In genomic region chr3:83303876-83304275, GRCm38 (mm10) we compare ENCODE assay signal across 12 mouse cellular contexts.
A peak's percentile ranks its signal among the peaks of the same experiment; 100 is the strongest.
DNase-seq lines count a peak whose midpoint lies in the region; ATAC-seq and TF ChIP-seq lines count a peak whose summit lies in the region.
"Had no signal": no experiment of that assay in that cellular context is flagged by ENCODE, and none has a peak within 500 bp of the region (broad histone marks: within the 10 kb centered on the region; RNA-seq: fewer than 3 reads in every experiment).

No protein-coding gene starts in this region.

- H3K4me3 ChIP-seq in kidney, postnatal 0 days (replicated peaks; ENCODE audit: low read depth, low read length): no peak overlapping the region
- H3K4me3 ChIP-seq: neural tube, embryonic 13.5 days had no signal

- H3K4me1 ChIP-seq in kidney, postnatal 0 days (replicated peaks; ENCODE audit: insufficient read depth, low read length): no peaks in the 10 kb centered on the region
- H3K4me1 ChIP-seq: neural tube, embryonic 13.5 days had no signal

- no peaks in the 10 kb centered on the region for H3K27me3 ChIP-seq in kidney, postnatal 0 days (ENCODE audit: insufficient read depth, low read length)
- H3K27me3 ChIP-seq: neural tube, embryonic 13.5 days had no signal

- TF ChIP-seq CTCF in kidney, postnatal 0 days (IDR thresholded peaks at IDR 0.05; ENCODE audit: low read depth): peak; percentile 75

- no peak overlapping the region for H3K4me2 ChIP-seq in kidney, postnatal 0 days (ENCODE audit: low read length)
- H3K4me2 ChIP-seq: neural tube, embryonic 13.5 days had no signal

- peak; percentile 12 for DNase-seq in adrenal gland, postnatal 10 days
- DNase-seq in adrenal gland, postnatal 4 days (ENCODE audit: low spot score in 2 of 2): no peak
- peak; percentile 37 for DNase-seq in kidney, postnatal 0 days (ENCODE audit: low spot score)
- DNase-seq in kidney, adult 18-20 months: no peak
- DNase-seq in thymus, postnatal 4 days: peak; percentile 6
- DNase-seq in thymus, adult 18-20 months: no peak
- DNase-seq in left cerebral cortex, adult 8-10 months (ENCODE audit: low spot score in 2 of 2): no peak
- no peak for DNase-seq in spleen, postnatal 10 days (ENCODE audit: low spot score in 2 of 2)
- DNase-seq: cerebellum, adult 9-11 months; lung, adult 18-20 months had no signal

- H3K9ac ChIP-seq in kidney, postnatal 0 days (ENCODE audit: low read depth, low read length): no peak overlapping the region
- H3K9ac ChIP-seq: neural tube, embryonic 13.5 days had no signal

- WGBS in kidney, postnatal 0 days: 75% methylated on average over 5 of the region's 5 CpGs

- no peaks in the 10 kb centered on the region for H3K9me3 ChIP-seq in kidney, postnatal 0 days (replicated peaks; ENCODE audit: low read length)
- H3K9me3 ChIP-seq: neural tube, embryonic 13.5 days had no signal

- no peak overlapping the region for H3K27ac ChIP-seq in kidney, postnatal 0 days
- H3K27ac ChIP-seq: neural tube, embryonic 13.5 days had no signal

- no peak for ATAC-seq in kidney, postnatal 0 days (replicated peaks; ENCODE audit: low FRiP score, low read depth)
- ATAC-seq: activated CD4-positive, CD25-positive, alpha-beta regulatory T cell, adult 4 months had no signal

- no peaks in the 10 kb centered on the region for H3K36me3 ChIP-seq in kidney, postnatal 0 days (ENCODE audit: insufficient read depth, low read length)

Comparison
In these comparisons a context has a peak if more than half of its experiments do, and no peak if none do; other contexts are left out.
1. DNase-seq: peak in adrenal gland, postnatal 10 days (single experiment), kidney, postnatal 0 days (single experiment) and thymus, postnatal 4 days (single experiment); none in adrenal gland, postnatal 4 days (0 of 2), kidney, adult 18-20 months (single experiment), thymus, adult 18-20 months (0 of 2), left cerebral cortex, adult 8-10 months (0 of 2) and spleen, postnatal 10 days (0 of 2).